Mouse (Mus musculus) C2C12 (cell line): ENCODE measurements around the gene Stk26.

ENCODE experiments used
- CEBPB ChIP-seq: IDR thresholded peaks from one replicate; pipeline ENCODE4 v1.6.1; 2011; ENCODE audit warnings: low read depth, mild to moderate bottlenecking, control low read depth, moderate library complexity
- CTCF ChIP-seq: IDR thresholded peaks from one replicate; pipeline ENCODE4 v1.5.1; 2011; ENCODE audit not compliant: control insufficient read depth, insufficient read depth, insufficient read length
- FOSL1 ChIP-seq: IDR thresholded peaks from one replicate; pipeline ENCODE4 v1.8.0; 2011; ENCODE audit warnings: mild to moderate bottlenecking, low read length; ENCODE audit not compliant: poor library complexity, insufficient read depth, severe bottlenecking
- MAX ChIP-seq: IDR thresholded peaks from one replicate; pipeline ENCODE4 v1.6.1; 2011; ENCODE audit warnings: mild to moderate bottlenecking, control low read depth
- MYOD1 ChIP-seq: IDR thresholded peaks from one replicate; pipeline ENCODE4 v1.6.1; 2011; ENCODE audit warnings: low read depth; ENCODE audit not compliant: control insufficient read depth, insufficient read length
- MYOG ChIP-seq: IDR thresholded peaks from one replicate; pipeline ENCODE4 v1.6.1; 2011; ENCODE audit not compliant: control insufficient read depth, insufficient read length; ENCODE audit errors: extremely low read depth
- USF1 ChIP-seq: IDR thresholded peaks from one replicate; pipeline ENCODE4 v1.6.1; 2011; ENCODE audit warnings: low read depth, mild to moderate bottlenecking, control low read depth, moderate library complexity

GRCm38 (mm10) chrX:50797798-50798197, 43.0 kb upstream of the Stk26 start:
- TF ChIP-seq CTCF: no peak
- no peak for TF ChIP-seq MYOG
- no peak for TF ChIP-seq FOSL1
- TF ChIP-seq CEBPB: no peak
- no peak for TF ChIP-seq USF1
- TF ChIP-seq MYOD1: no peak
- no peak for TF ChIP-seq MAX
